Mouse (Mus musculus): ENCODE results near the gene Slc16a14. TPM values are rescaled to one million over a fixed set of nuclear protein-coding genes. Genes with fewer than 3 reads are reported as not detected.

Gene Slc16a14
- polyA plus RNA-seq, 1 experiment, result not detected

DNA sequence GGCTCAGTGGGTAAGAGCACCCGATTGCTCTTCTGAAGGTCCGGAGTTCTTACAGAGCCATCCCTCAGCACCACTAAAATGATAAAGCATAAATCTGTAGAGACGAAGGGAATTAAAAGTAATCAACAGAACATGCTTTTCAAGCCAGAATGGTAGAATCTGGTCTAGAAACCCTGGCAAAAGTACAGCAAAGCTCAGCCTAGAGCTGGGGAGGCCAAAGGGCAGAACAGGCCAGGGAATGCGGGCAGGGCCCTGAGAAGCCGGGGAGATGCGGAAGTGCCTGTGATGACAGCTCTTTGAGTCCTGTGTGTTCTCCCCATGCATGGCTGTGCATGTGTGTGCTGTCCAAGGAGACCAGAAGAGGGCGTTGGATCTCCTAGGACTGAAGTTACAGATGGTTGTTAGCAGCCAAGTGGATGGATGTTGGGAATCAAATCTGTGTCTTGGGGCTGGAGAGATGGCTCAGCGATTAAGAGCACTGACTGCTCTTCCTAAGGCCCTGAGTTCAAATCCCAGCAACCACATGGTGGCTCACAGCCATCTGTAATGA is 55.3 kb downstream of the Slc16a14 start:
- Histone ChIP-seq H3K4me3 (ENCODE audit: insufficient read depth, low read depth, low read length) (no peak overlapping the region), H3K4me1 (ENCODE audit: control insufficient read depth, insufficient read depth, low read length) (peaks cover 17% of the 10 kb centered on the region), H3K27ac (ENCODE audit: insufficient read depth, low read depth, low read length) (no peak overlapping the region)
- WGBS, result 95% methylated on average over 8 of the region's 8 CpGs
- TF ChIP-seq CTCF (IDR thresholded peaks at IDR 0.05; ENCODE audit: insufficient read depth, low read depth, low read length) (no peak), POLR2A (IDR thresholded peaks at IDR 0.05; ENCODE audit: insufficient read depth, low read depth, low read length) (no peak)

DNA sequence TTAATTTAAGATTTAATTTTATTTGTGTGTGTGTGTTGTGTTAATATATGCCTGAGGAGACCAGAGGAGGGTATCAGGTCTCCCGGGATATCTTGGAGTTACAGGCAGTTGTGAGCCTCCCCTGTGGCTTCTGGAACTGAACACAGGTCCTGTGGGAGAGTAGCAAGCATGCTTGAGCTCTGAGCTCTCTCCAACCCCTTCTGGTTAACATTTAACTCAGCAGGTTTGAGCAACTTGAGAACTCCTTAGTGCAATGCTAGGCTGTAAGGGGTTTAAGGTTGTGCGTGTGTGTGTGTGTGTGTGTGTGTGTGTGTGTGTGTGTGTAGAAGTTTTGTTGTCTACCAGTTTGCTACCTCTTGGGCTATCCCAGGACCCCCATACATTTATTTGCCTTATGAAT is 57.3 kb downstream of the Slc16a14 start:
- Histone ChIP-seq H3K4me1 (ENCODE audit: control insufficient read depth, insufficient read depth, low read length) (peaks cover 9% of the 10 kb centered on the region), H3K27ac (ENCODE audit: insufficient read depth, low read depth, low read length) (no peak overlapping the region), H3K4me3 (ENCODE audit: insufficient read depth, low read depth, low read length) (no peak overlapping the region)
- 94% methylated on average over 2 of the region's 2 CpGs for WGBS
- TF ChIP-seq POLR2A (IDR thresholded peaks at IDR 0.05; ENCODE audit: insufficient read depth, low read depth, low read length) (no peak), CTCF (IDR thresholded peaks at IDR 0.05; ENCODE audit: insufficient read depth, low read depth, low read length) (no peak)

DNA sequence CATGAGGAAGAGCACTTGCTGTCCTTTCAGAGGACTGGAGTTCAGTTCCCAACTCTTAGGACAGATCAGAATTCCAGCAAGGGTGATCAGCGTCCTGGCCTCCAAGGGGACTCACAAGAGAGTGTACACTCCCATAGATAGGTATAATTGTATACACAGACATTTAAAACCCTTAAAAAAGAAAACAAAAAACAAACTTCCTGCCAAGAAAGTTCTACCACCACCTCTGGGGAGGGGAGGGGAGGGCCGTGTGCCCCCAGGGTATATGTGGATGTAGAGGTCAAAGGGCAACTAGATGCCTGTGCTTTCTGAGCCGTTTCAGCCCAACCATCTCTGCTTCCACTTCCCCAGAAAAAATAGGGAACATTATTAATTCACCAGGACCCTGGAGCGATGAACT is 62.0 kb downstream of the Slc16a14 start:
- WGBS, result 75% methylated on average over 4 of the region's 4 CpGs
- TF ChIP-seq CTCF (IDR thresholded peaks at IDR 0.05; ENCODE audit: insufficient read depth, low read depth, low read length) (no peak), POLR2A (IDR thresholded peaks at IDR 0.05; ENCODE audit: insufficient read depth, low read depth, low read length) (no peak)

DNA sequence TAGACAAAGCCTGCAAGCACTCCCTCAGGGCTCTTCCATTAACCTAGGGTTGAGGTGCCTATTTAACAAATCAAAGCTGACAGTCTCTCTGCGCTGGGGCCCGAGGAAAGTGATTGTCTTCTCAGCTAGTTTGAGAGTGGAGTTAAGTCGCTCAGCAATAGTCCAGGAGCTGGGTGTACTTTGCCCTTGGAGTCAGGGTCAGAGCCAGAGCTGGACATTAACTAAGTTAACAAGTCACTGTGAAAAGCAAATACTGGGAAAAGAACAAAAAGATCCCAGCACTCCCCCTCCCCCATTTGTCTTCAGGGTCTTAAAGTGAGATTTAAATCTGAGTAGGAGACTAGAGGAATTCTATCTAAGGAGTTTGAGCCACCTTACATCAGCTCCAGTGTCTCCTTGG is 62.8 kb downstream of the Slc16a14 start:
- H3K4me1 ChIP-seq (ENCODE audit: control insufficient read depth, insufficient read depth, low read length), result no peaks in the 10 kb centered on the region
- no peak overlapping the region for H3K27ac ChIP-seq (ENCODE audit: insufficient read depth, low read depth, low read length)
- no peak for TF ChIP-seq POLR2A (IDR thresholded peaks at IDR 0.05; ENCODE audit: insufficient read depth, low read depth, low read length)
- no peak for TF ChIP-seq CTCF (IDR thresholded peaks at IDR 0.05; ENCODE audit: insufficient read depth, low read depth, low read length)
- 66% methylated on average over 3 of the region's 3 CpGs for WGBS
- H3K4me3 ChIP-seq (ENCODE audit: insufficient read depth, low read depth, low read length), result no peak overlapping the region

More for the DNA sequence above, 62.0 kb downstream of the Slc16a14 start:
- Histone ChIP-seq H3K27ac (ENCODE audit: insufficient read depth, low read depth, low read length) (no peak overlapping the region), H3K4me1 (ENCODE audit: control insufficient read depth, insufficient read depth, low read length) (no peaks in the 10 kb centered on the region), H3K4me3 (ENCODE audit: insufficient read depth, low read depth, low read length) (no peak overlapping the region)

DNA sequence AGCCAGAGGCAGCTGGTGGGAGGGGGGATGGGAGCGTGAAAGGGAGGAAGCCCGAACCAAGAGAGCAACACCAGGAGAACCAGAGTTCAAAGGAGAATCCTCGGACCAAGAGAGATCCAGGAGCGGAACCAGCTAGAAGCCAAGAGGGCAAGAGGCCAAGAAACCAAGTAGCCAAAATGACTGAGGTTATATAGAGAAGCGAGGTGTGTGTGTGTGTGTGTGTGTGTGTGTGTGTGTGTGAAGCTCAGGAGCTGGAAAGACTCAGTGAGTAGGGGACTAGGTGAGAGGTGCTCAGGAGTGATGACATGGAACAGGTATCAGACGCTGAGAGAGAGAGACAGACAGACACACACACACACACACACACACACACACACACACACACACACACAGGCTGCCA is 63.8 kb downstream of the Slc16a14 start:
- 71% methylated on average over 6 of the region's 6 CpGs for WGBS
- TF ChIP-seq POLR2A (IDR thresholded peaks at IDR 0.05; ENCODE audit: insufficient read depth, low read depth, low read length) (no peak), CTCF (IDR thresholded peaks at IDR 0.05; ENCODE audit: insufficient read depth, low read depth, low read length) (no peak)
- no peak overlapping the region for H3K4me3 ChIP-seq (ENCODE audit: insufficient read depth, low read depth, low read length)
- H3K27ac ChIP-seq (ENCODE audit: insufficient read depth, low read depth, low read length), result no peak overlapping the region
- H3K4me1 ChIP-seq (ENCODE audit: control insufficient read depth, insufficient read depth, low read length), result no peaks in the 10 kb centered on the region

DNA sequence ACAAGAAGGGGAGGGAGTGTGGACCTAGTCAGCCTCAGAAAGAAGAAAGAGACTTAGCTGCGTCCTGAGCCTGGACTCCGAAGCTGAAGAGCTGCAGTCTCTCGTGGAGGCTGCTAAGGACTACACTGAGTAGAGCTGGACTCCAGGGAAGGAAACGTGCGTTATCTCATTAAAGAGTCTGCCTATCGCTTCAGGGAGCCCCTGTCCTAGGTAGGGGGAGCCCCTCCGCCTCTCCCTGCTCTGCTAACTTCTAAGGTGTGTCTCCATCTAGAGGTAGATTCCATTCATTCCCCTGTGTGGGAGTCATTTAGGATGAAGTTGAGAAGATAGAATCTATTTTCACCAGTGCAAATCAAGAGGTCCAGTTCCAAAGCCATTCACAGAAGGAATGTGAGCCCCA is 65.4 kb downstream of the Slc16a14 start:
- 53% methylated on average over 7 of the region's 7 CpGs for WGBS
- Histone ChIP-seq H3K27ac (ENCODE audit: insufficient read depth, low read depth, low read length) (no peak overlapping the region), H3K4me1 (ENCODE audit: control insufficient read depth, insufficient read depth, low read length) (no peaks in the 10 kb centered on the region), H3K4me3 (ENCODE audit: insufficient read depth, low read depth, low read length) (no peak overlapping the region)
- TF ChIP-seq POLR2A (IDR thresholded peaks at IDR 0.05; ENCODE audit: insufficient read depth, low read depth, low read length) (no peak), CTCF (IDR thresholded peaks at IDR 0.05; ENCODE audit: insufficient read depth, low read depth, low read length) (no peak)

DNA sequence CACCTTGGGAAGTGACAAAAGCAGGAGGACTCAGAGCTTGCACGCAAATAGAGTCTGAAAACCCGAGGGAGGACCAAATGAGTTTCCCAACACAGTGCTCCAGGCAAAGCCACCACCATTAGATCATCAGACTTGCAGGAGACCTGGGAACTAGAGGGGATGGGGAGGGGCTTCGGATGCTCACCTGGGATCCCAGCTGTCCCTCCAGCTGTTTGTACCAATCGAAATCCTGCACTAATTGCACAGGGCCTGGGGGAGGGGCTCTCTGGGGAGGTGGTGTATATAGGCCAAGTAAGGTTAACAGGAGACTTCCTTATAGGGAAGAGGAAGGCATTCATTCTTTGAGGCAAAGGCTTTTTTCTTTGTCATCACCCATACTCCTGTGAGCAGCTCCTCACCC is 66.1 kb downstream of the Slc16a14 start:
- Histone ChIP-seq H3K27ac (ENCODE audit: insufficient read depth, low read depth, low read length) (no peak overlapping the region), H3K4me1 (ENCODE audit: control insufficient read depth, insufficient read depth, low read length) (no peaks in the 10 kb centered on the region), H3K4me3 (ENCODE audit: insufficient read depth, low read depth, low read length) (no peak overlapping the region)
- no peak for TF ChIP-seq CTCF (IDR thresholded peaks at IDR 0.05; ENCODE audit: insufficient read depth, low read depth, low read length)
- TF ChIP-seq POLR2A (IDR thresholded peaks at IDR 0.05; ENCODE audit: insufficient read depth, low read depth, low read length), result no peak
- 80% methylated on average over 4 of the region's 4 CpGs for WGBS

DNA sequence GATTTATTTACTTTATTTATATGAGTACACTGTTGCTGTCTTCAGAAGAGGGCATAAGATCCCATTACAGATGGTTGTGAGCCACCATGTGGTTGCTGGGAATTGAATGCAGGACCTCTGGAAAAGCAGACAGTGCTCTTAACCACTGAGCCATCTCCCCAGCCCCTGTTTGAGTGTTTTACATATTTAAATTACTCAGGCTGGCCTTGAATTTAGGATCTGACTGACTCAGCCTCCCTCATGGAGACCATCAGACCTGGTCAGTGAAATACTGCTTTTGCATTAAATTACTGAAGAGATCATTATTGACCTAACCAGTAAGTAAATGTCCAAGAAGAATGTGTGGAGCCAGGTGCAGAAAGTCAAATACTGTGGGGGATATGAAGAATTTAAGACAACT is 66.6 kb downstream of the Slc16a14 start:
- Histone ChIP-seq H3K4me3 (ENCODE audit: insufficient read depth, low read depth, low read length) (no peak overlapping the region), H3K27ac (ENCODE audit: insufficient read depth, low read depth, low read length) (no peak overlapping the region), H3K4me1 (ENCODE audit: control insufficient read depth, insufficient read depth, low read length) (no peaks in the 10 kb centered on the region)
- TF ChIP-seq CTCF (IDR thresholded peaks at IDR 0.05; ENCODE audit: insufficient read depth, low read depth, low read length) (no peak), POLR2A (IDR thresholded peaks at IDR 0.05; ENCODE audit: insufficient read depth, low read depth, low read length) (no peak)

DNA sequence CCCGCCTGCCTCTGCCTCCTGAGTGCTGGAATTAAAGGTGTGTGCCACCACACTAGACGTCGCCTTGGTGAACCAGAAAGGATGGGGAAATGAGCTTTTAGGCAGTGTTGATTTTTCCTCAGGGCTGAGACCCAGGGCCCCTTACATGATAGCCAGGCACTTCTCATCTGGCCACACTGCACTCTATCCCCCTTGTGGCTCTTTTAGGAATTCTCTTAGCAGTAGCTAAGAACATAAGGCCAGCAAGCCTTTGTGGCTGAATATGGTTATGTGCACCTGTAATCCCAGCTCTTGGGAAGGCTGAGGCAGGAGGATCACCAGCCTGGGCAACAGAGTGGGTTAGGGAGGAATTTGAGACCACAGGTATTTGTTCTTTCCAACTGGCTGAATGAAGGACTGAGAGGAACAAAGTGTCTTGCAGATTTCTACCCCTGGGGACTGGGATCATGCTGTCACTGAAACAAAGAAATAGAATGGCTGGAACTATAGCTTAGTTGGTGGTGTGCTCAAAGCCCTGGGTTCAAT is 68.2 kb downstream of the Slc16a14 start:
- Histone ChIP-seq H3K27ac (ENCODE audit: insufficient read depth, low read depth, low read length) (no peak overlapping the region), H3K4me3 (ENCODE audit: insufficient read depth, low read depth, low read length) (no peak overlapping the region), H3K4me1 (ENCODE audit: control insufficient read depth, insufficient read depth, low read length) (no peaks in the 10 kb centered on the region)
- WGBS, result 96% methylated on average over 3 of the region's 3 CpGs
- TF ChIP-seq CTCF (IDR thresholded peaks at IDR 0.05; ENCODE audit: insufficient read depth, low read depth, low read length), result no peak
- no peak for TF ChIP-seq POLR2A (IDR thresholded peaks at IDR 0.05; ENCODE audit: insufficient read depth, low read depth, low read length)

DNA sequence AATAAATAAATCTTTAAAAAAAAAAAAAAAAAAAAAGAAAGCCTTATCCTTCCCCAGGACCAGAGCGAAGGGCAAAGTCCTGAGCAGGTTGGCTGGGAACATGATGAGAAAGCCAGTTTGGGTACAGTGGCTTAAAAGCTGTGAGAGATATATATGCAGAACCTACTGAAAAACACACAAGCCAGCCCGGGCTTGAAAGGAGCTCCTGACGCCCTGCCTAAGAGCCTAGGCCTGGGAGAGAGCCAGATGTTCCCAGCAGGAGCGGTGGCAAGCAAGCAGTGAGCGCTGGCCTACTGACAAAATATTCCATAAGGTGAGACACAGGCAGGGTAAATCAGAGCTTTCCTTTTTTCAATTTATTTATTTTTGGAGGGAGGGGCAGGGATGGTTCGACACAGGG is 68.7 kb downstream of the Slc16a14 start:
- no peak overlapping the region for H3K27ac ChIP-seq (ENCODE audit: insufficient read depth, low read depth, low read length)
- no peaks in the 10 kb centered on the region for H3K4me1 ChIP-seq (ENCODE audit: control insufficient read depth, insufficient read depth, low read length)
- no peak for TF ChIP-seq CTCF (IDR thresholded peaks at IDR 0.05; ENCODE audit: insufficient read depth, low read depth, low read length)
- no peak for TF ChIP-seq POLR2A (IDR thresholded peaks at IDR 0.05; ENCODE audit: insufficient read depth, low read depth, low read length)
- H3K4me3 ChIP-seq (ENCODE audit: insufficient read depth, low read depth, low read length), result no peak overlapping the region
- WGBS, result 87% methylated on average over 6 of the region's 6 CpGs

Data from olfactory bulb, adult 2 months (tissue).